Mouse (Mus musculus) retina, postnatal 1 day (tissue): ENCODE results near the gene Trim9.

Source experiments
- DNase-seq: peaks from one replicate; pipeline ENCODE4 v3.0.0-alpha.2; 2012

Trim9 gene

GRCm38 (mm10) chr12:70201926-70202529, 145.4 kb downstream of the Trim9 start:
- DNase-seq, result no peak

GRCm38 (mm10) chr12:70196341-70196740, 151.1 kb downstream of the Trim9 start:
- DNase-seq, result no peak

- DNase-seq, result no peak
Observed at GRCm38 (mm10) chr12:70195426-70195825, 152.0 kb downstream of the Trim9 start.
